Mouse (Mus musculus) C2C12 (cell line): ENCODE measurements around the gene Syt1.

Experiments used
- CEBPB ChIP-seq: IDR thresholded peaks from one replicate; pipeline ENCODE4 v1.6.1; 2011; ENCODE audit warnings: low read depth, mild to moderate bottlenecking, control low read depth, moderate library complexity
- CTCF ChIP-seq: IDR thresholded peaks from one replicate; pipeline ENCODE4 v1.5.1; 2011; ENCODE audit not compliant: control insufficient read depth, insufficient read depth, insufficient read length
- MAX ChIP-seq: IDR thresholded peaks from one replicate; pipeline ENCODE4 v1.6.1; 2011; ENCODE audit warnings: mild to moderate bottlenecking, control low read depth
- MYOG ChIP-seq: IDR thresholded peaks from one replicate; pipeline ENCODE4 v1.6.1; 2011; ENCODE audit not compliant: control insufficient read depth, insufficient read length; ENCODE audit errors: extremely low read depth

GRCm38 (mm10) chr10:109047537-109047936 is 36.8 kb upstream of the Syt1 start:
- TF ChIP-seq MYOG = no peak
- no peak for TF ChIP-seq CTCF
- no peak for TF ChIP-seq MAX
- TF ChIP-seq CEBPB = no peak
